Mouse (Mus musculus): Measurements from ENCODE around the gene Gm29797. TPM values are rescaled to one million over a fixed set of nuclear protein-coding genes. Genes with fewer than 3 reads are reported as not detected.

Gene Gm29797
- polyA plus RNA-seq (2012; rRNA removed), result 0.11 TPM in 1 of 2 replicates, not detected in the other

DNA sequence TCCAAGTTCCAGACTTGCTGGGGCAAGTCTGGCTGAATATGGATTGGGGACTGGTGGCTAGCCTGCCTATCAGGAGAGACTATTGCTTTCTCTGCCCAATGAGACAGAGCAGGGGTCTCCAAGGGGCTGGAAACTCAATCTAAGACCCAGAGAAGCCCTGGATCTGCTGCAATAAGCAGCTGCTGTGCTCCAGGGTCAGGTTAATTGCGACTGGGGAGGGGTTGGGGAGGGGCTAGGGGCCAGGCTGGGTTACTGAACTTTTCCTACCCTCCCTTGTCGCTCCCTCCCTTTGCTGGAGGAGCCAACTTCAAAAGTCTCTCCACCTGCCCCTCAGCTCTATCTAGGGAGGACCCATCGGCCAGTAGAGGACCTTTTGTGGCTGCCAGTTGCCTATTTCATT lies at the start of gene Gm29797:
TSS of gene Gm29797 (plus strand) at position 301 of the 400 bp plus-strand sequence.
- no peak for DNase-seq (ENCODE audit: low spot score)

DNA sequence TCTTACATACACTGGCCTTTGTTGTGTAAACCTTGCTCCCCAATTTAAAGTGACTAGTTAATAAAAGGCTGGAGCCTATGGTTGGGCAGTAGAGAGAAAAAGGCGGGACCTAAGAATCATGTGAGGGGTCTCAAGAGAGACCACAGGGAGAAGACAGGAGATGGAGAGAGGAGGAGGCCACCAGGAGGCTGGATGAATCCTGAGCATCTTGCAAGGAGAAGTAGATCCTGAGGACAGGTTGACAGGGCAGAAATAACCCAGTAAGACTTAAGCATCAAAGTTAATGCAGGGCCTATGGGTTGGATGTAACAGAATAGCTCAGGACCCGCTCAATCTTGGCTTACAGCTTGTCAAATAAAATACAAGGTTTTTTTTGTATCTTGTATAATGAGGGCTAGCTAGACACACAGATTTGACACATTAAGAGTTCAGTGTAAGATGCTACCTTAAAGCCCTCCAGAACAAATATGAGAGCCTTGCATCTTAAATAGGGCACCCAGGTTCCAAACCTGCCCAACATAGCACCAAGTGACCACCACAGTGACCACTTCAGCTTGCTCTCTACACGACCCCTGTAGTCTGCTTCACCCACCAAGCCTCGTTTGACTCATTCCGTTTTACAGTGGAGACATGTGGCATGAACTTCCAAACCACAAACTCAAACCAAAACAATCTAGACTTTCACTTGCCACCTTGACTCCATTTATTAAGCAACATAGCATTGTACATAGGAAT lies 37.9 kb upstream of the Gm29797 start:
- no peak for DNase-seq (ENCODE audit: low spot score)

DNA sequence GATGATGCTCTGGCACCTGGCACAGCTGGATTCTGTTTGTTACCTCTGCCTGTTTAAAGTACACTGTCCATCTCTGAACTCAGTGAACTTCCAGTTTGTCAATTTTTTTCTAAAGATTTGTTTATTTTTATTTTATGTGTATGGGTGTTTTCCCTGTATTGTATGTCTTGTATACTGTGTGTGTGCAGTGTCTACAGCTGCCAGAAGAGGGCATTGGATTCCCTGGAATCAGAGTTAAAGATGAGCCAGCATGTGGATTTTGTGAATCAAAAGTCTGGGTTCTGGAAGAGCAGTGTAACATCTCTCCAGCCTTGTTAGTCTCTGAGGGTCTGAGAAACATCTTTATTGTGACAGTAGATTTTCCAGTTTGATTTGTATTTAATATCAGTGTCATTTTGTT lies 33.4 kb upstream of the Gm29797 start:
- DNase-seq (ENCODE audit: low spot score), result no peak

DNA sequence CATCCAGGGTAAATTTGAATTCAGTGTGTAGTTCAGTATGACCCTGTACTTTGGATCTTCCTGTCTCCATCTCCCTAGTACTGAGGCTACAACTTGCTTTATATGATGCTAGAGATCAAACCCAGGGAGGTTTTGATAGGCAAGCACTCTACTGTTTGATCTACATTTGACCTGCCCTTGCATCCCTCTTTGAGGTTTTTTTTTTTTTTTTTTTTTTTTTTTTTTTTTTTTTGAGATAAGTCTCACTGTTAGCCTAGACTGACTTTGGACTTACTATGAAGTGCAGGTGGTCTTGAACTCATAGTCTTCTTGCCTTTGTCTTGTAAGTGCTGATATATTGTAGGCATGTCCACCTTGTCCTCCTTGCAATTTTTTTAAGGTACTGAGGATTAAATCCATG lies 28.4 kb upstream of the Gm29797 start:
- no peak for DNase-seq (ENCODE audit: low spot score)

DNA sequence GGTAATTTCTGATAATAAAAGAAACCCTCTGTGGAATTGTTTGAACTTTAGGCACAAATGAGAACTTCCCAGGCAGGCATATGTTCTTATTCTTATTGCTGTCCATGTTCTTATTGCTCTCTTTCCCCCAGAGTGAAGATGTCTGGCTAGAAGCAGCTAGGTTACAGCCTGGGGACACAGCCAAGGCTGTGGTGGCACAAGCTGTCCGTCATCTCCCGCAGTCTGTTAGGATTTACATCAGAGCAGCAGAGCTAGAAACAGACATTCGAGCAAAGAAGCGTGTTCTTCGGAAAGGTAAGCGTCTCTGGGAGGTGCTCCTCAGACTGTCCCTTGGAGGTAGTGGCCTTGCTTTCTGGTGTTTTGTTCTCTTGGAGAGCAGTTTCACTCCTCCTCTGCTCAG lies 24.2 kb upstream of the Gm29797 start:
- DNase-seq (ENCODE audit: low spot score), result no peak

DNA sequence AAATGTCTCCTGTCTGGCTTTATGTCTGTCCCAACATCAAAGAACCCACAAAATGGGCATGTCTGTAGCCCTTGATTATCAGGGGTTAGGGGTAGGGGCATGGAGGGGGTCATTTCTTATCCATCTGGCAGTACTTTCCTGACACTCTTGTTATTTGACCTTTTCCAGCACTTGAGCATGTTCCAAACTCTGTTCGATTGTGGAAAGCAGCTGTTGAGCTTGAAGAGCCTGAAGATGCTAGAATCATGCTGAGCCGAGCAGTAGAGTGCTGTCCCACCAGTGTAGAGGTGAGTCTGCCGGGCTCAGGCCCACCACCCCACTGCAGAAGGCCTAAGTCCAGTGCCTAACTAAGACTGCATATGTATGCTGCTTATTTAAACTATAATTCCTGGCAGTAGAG lies 21.0 kb upstream of the Gm29797 start:
- DNase-seq (ENCODE audit: low spot score), result no peak

DNA sequence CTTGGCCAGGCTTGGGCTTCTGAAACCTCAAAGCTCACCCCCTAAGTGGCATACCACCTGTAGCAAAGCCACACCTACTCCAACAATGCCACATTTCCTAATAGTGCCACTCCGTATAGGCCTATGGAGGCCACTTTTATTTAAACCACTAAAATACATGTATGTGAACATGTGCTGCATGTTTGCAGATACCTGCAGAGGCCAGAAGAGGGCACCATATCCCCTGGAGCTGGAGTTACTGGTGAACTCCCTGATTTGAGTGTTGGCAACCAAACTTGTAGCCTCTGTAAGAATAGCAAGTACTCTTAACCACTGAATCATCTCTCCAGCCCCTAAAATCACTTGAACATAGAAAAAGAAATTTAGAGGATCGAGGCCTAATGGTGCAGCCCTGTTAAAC lies 12.5 kb upstream of the Gm29797 start:
- DNase-seq (ENCODE audit: low spot score), result no peak

DNA sequence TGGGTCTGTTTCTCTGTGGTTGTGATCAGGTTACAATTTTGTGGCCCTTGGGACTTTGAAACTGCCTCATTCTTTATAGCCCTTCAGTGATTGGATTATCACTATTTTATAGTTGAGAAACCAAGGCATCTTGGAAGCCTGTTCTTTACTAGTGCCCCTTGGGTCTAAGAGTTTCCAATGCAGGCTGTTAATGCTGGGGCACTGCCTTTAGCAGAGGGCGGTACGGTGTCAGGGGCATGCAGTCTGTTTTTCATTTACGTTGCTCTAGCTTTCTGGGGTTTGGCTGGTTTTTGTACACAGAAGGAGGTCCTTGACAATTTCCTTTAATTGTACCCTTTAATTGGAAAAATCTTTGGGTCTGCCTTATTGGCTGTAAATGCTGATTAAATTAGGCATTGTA lies 11.2 kb upstream of the Gm29797 start:
- no peak for DNase-seq (ENCODE audit: low spot score)

DNA sequence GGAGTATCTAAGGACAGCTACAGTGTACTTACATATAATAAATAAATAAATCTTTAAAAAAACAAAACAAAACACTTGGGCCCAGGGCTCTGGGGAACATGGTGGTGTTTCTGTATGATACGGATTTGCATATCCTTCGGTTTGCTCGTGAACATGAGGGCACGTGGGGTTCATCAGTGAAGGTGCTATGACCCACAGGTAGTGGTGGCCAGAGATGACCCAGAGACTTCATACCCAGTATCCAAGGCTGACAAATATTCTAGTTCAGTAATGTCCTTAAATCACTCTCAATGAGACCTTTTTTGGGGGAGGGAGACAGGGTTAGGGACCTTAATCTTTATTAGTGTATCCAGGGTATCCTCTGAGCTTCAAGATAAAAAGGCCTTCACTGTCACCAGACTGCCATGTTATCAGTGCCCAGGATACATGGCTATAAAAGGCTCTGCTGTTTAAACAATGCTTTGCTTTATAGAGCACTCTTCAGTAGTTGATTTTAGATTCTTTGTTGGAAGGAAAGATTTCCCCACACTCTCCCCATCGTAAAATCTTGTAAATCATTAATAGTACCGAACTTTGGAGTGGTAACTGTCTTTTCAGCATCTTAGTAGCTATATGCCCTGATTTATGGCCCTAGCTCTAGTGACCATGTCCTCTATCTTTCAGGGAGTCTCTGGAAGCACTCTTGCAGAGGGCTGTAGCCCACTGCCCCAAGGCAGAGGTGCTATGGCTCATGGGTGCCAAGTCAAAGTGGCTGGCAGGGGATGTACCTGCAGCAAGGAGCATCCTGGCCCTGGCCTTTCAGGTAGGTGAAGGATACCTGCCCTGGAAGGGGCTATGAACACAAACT lies 10.0 kb upstream of the Gm29797 start:
- DNase-seq (ENCODE audit: low spot score), result no peak

DNA sequence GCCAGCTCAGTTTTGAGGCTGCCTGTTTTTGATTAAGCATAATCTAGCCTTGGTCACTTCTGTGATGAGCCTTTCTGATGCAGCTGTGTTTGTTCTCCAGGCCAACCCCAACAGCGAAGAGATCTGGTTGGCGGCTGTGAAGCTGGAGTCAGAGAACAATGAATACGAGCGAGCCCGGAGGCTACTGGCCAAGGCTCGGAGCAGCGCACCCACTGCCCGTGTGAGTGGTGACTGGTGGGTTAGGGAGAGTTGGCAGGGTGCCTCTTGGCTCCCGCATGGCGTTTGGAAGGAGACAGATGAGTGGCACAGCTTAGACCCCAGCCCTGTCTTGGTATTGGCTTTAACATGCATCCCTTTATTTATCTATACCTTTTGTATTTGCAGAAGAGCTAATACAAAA lies 7.9 kb upstream of the Gm29797 start:
- DNase-seq (ENCODE audit: low spot score), result no peak

DNA sequence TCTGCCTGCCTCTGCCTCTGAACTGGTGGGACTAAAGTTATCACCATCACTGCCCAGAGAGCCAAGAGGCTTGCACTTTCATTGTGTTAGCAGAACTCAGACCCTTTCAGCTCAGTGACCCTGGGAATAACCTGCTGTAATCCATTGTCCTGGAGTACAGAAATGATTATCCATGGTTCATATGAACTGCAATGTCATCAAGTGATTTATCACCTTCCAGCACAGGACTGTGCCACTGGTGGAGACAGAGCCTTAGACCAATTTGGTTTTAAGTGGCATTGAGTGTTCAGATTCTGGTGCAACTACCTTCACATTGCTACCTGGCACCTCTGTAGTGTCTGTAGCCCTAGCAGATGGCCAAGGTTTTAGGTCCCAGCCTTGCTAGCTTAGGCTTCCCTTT lies 3.8 kb upstream of the Gm29797 start:
- DNase-seq (ENCODE audit: low spot score), result no peak

DNA sequence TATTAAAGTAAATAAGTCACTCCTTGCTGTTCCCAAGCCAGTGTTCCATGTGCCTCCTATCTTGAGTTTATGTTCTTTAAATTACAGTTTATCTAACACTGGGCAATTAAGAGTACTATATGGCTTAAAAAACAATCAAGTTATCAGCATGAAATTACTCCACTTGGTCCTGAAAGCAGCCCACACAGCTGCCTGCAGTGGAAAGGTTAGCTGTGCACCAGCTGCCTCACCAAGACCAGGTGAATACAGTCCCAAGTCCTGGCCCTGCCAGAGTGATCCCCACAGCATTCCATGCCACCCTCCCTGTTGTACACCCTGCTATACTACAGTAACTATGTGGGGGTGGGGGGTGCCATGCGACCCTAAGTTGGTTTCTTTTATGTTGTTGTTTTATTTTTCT lies 3.3 kb upstream of the Gm29797 start:
- no peak for DNase-seq (ENCODE audit: low spot score)

DNA sequence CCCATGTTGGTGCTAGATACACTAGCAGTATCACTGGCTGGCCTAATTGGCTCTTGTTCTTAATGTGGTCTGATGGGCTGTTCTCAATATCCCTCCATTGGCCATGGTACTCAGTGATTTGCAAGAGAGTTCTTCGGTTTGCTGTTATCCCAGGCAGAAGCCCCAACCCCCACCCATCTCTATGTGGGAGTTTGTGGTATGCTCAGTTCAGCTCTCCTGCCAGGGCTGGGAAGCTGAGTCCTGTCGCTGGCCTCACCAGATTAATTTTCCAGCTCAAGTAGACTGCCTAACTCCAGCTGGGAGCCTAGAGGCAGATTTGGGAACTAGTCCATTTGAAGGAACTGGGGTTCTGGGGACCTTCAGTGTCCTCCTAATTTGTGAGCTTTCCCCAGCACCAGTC lies 607 bp downstream of the Gm29797 start:
- no peak for DNase-seq (ENCODE audit: low spot score)

DNA sequence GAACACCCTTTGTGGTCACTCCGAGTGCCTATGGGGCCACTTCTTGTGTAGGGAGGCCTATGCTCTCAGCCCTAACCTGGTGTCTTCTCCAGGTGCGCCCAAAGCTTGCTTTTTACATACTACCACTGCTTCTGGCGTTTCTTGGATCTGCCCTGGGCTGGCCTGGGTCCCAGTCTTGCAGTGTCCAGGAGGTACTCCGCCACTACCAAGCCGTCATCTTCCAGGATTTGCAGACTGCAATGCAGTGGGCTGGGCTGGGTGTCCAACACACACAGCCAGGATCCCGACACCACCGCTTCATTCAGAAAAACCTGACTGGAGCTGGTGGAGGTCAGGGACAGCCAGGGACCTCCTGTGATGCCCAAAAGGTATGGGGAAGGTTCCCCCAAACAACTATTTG lies 1.7 kb downstream of the Gm29797 start:
- no peak for DNase-seq (ENCODE audit: low spot score)

DNA sequence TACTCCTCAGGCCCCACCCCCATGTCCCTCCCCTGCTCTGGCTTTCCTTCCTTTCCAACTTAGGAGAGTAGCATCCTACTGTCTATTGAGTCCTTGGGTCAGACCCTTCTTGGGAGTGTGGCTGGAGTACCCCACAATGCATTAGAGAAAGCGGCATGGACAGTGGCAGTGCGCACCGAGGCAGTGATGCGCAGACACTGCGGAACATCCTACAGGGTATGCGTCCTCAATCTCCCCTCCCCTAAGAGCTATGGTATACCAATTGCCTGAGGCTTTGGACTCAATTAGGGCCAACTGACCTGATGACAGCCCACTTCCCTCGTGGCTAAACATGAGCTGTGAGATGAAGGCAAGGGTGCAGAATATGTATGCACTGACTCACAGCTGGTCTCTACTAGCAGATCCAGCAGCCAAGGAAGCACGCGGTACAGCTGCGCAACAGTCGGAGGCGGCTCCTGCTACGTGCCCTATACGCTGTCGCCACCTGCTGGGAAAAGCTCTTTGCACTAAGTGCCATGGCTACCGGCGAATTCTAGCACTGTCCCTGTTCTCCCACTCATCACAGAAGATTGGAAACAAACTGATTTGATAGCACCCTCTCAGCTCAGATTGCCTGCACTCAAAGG lies 2.2 kb downstream of the Gm29797 start:
- no peak for DNase-seq (ENCODE audit: low spot score)

DNA sequence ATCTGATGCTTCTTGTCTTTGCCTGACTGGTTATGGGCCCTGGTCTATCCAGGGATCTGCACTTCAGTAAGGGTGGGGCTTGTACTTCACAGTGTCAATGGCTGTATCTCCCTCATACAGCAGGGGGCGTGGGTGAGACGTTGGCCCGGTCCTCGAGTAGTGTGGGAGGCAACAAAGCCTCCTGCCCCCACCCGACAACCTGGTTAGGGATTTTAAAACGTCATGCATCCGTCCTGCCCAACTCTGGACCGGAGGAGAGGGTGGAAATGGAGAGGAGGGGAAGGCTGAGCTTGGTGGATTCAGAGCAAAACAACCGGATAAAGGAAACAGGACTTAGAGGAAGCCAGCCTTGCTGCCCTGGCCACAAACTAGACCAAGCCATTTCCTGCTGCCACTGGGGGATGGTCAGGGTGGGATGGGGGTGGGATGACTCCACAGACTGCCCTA lies 2.8 kb downstream of the Gm29797 start:
- peak; percentile 56 for DNase-seq (ENCODE audit: low spot score)

DNA sequence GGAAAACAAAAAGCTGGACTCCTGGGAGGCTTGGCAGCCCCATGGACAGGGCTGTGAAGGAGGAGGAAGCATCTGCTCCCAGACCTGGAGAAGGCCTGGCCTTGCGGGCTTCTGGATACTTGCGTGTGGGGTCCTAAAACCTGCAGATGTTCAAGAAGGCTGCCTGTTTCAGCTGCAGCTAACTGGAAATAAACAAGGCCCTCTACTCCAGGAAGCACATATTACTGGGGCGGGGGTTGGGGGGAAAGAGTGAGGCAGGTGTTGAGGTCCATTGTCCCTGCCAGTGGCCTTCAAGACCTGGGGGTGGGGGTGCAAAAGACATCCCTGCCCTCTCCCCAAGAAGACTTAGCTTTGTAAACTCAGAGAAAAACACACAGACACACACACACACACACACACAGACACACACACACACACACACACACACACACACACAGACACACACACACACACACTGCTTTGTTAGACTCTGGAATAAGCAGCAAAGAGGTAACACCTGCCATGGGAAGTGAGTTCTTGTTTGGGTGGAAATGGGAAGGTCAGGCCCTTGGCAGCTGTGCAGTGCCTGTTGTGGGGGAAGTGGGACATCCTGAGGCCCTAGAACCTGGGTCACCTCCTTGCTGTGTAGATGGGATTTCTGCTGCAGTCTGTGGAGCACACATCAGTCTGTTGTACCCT lies 5.9 kb downstream of the Gm29797 start:
- no peak for DNase-seq (ENCODE audit: low spot score)

DNA sequence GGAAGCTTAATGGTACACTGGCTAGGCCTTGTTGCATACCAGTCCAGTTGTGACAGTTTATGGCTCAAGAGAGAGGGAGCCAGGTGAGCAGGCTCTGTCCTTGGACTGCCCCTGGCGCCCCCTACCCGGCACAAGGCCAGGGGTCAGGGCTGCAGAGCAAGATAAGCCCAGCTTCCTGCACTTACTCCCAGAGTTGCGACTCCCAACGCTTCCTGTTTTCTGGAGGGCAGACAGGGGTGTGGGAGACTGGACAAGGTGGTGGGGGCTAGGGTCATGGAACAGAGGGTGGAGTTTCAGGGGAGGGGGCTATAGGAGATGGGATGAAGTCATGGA lies 6.4 kb downstream of the Gm29797 start:
- DNase-seq (ENCODE audit: low spot score), result no peak

DNA sequence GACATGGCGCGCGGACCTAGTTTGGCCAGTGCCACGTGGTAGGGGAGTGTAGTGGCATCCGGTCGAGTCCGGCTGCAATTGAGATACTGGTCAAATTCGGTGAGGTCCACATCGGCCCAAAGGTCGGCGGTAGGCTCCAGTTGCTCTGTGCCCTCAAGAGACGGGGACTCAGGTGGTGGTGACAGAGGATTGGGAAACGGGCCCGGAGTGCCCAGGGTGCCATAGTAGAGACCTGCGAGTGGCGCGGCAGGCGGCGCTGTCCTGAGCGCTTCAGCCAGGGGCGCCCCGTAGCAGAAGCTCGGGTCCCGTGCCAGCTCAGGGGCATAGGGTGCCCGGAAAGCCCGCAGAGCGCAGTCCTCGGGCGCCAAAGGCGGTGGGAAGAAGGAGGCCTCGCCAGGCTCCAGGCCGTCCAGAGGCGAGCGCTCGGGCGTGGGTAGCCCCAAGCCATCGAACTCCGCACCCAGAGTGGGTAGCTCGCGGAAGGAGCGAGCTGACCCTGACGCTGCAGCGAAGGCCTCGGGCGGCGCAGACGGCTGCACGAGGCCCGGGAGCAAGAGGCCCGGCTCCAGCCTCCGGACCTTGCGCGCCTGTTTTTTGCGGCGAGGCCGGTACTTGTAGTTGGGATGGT lies 13.6 kb downstream of the Gm29797 start:
- no peak for DNase-seq (ENCODE audit: low spot score)

DNA sequence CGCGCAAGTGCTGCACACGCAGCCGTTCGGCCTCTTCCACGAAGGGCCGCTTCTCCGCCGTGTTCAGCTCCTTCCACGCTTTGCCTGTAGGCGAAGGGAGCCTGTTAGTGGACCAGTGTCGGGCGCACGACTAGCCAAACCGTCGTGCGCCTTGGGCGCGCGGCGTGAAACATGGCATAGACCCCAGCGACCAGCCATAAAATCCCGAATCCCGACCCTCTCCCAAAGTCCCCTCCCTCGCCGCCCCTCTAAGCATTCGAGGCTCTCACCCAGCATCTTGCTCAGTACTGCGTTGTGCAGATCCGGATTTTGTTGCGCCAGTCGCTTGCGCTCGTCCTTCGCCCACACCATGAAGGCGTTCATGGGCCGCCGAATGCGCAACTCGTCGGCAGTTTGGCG lies 14.1 kb downstream of the Gm29797 start:
- no peak for DNase-seq (ENCODE audit: low spot score)

DNA sequence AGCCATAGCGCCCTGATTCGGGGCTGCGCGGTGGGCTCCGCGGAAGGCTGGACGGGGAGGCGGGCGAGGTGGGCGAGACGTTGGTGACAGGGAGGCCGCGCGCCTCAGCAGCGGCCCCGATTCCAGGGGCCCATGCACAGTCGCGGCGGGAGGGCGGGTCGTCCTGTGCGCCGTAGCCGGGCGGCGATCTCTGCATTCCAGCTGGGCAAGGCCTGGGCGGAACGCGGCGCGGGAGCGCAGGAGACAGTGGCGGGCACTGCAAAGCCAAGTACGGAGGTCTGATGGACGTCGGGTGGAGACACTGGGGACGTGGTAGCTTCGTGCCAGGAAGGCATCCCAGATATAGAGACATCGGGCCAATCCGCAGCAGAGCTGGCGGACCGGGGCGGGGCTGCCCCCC lies 14.5 kb downstream of the Gm29797 start, which contains the start of gene Sox18:
TSS of gene Sox18 (minus strand) at position 315 of the 400 bp plus-strand sequence.
- no peak for DNase-seq (ENCODE audit: low spot score)

DNA sequence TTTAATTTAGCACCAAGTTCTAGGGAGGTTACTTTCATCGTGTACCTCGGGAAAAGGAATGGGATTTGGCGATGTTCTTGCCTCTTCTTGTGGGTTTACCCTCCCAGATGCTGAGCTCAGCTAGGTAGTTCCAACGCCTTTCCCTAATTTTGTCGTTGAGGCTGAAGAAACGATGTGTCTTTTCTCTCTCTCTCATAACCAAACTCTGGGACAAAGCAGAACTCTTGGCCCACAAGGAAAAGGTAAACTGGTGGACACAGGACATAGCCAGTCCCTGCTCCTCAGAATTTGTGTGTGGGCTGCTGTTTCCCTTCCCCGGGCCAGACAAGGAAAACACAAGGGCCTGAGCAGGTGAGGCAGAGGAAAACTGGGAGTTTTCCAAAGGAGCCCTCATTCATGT lies 15.2 kb downstream of the Gm29797 start:
- no peak for DNase-seq (ENCODE audit: low spot score)

Data from urinary bladder, adult 2 months (tissue).